Mouse (Mus musculus): ENCODE data around the gene Ndufa3. TPM values are rescaled to one million over a fixed set of nuclear protein-coding genes. Genes with fewer than 3 reads are reported as not detected.

Ndufa3 gene
- polyA plus RNA-seq, 2 experiments: 232 to 527 TPM

GRCm38 (mm10) chr7:3576354-3577124, 40.6 kb upstream of the Ndufa3 start:
- ATAC-seq (ENCODE audit: low FRiP score, low read depth) (no peak), DNase-seq (ENCODE audit: low spot score) (no peak)
- no peaks in the 10 kb centered on the region for H3K4me1 ChIP-seq (ENCODE audit: control insufficient read depth, insufficient read depth, low read length)
- no peak overlapping the region for H3K9ac ChIP-seq (ENCODE audit: low read depth, low read length, severe bottlenecking)
- no peak overlapping the region for H3K4me3 ChIP-seq (replicated peaks; ENCODE audit: low read length)
- WGBS: 89% methylated on average over 5 of the region's 5 CpGs
- H3K27me3 ChIP-seq (ENCODE audit: control insufficient read depth, insufficient read depth, low read length): no peaks in the 10 kb centered on the region
- no peak overlapping the region for H3K4me2 ChIP-seq (replicated peaks; ENCODE audit: low read depth, low read length, severe bottlenecking)
- no peaks in the 10 kb centered on the region for H3K36me3 ChIP-seq (ENCODE audit: control insufficient read depth, insufficient read depth, low read length)
- H3K9me3 ChIP-seq (ENCODE audit: control insufficient read depth, low read length): no peaks in the 10 kb centered on the region
- TF ChIP-seq POLR2A (IDR thresholded peaks at IDR 0.05; ENCODE audit: borderline replicate concordance, extremely low read depth, insufficient read depth, insufficient read length): no peak
- H3K27ac ChIP-seq (replicated peaks; ENCODE audit: low read depth, low read length): no peak overlapping the region

- DNase-seq (ENCODE audit: low spot score) (no peak), ATAC-seq (ENCODE audit: low FRiP score, low read depth) (no peak)
- H3K4me1 ChIP-seq (ENCODE audit: control insufficient read depth, insufficient read depth, low read length): no peaks in the 10 kb centered on the region
- H3K9ac ChIP-seq (ENCODE audit: low read depth, low read length, severe bottlenecking): no peak overlapping the region
- no peaks in the 10 kb centered on the region for H3K36me3 ChIP-seq (ENCODE audit: control insufficient read depth, insufficient read depth, low read length)
- no peak overlapping the region for H3K27ac ChIP-seq (replicated peaks; ENCODE audit: low read depth, low read length)
- H3K9me3 ChIP-seq (ENCODE audit: control insufficient read depth, low read length): no peaks in the 10 kb centered on the region
- H3K27me3 ChIP-seq (ENCODE audit: control insufficient read depth, insufficient read depth, low read length): no peaks in the 10 kb centered on the region
- no peak overlapping the region for H3K4me3 ChIP-seq (replicated peaks; ENCODE audit: low read length)
- H3K4me2 ChIP-seq (replicated peaks; ENCODE audit: low read depth, low read length, severe bottlenecking): no peak overlapping the region
- no peak for TF ChIP-seq POLR2A (IDR thresholded peaks at IDR 0.05; ENCODE audit: borderline replicate concordance, extremely low read depth, insufficient read depth, insufficient read length)
- WGBS: 79% methylated on average over 2 of the region's 2 CpGs
Observed at GRCm38 (mm10) chr7:3578196-3578595, 39.0 kb upstream of the Ndufa3 start.

- H3K27me3 ChIP-seq (ENCODE audit: control insufficient read depth, insufficient read depth, low read length): no peaks in the 10 kb centered on the region
- TF ChIP-seq POLR2A (IDR thresholded peaks at IDR 0.05; ENCODE audit: borderline replicate concordance, extremely low read depth, insufficient read depth, insufficient read length): no peak
- no peaks in the 10 kb centered on the region for H3K9me3 ChIP-seq (ENCODE audit: control insufficient read depth, low read length)
- no peak overlapping the region for H3K9ac ChIP-seq (ENCODE audit: low read depth, low read length, severe bottlenecking)
- DNase-seq (ENCODE audit: low spot score): no peak
- no peak for ATAC-seq (ENCODE audit: low FRiP score, low read depth)
- H3K36me3 ChIP-seq (ENCODE audit: control insufficient read depth, insufficient read depth, low read length): no peaks in the 10 kb centered on the region
- 58% methylated on average over 6 of the region's 6 CpGs for WGBS
- H3K27ac ChIP-seq (replicated peaks; ENCODE audit: low read depth, low read length): no peak overlapping the region
- H3K4me3 ChIP-seq (replicated peaks; ENCODE audit: low read length): no peak overlapping the region
- no peak overlapping the region for H3K4me2 ChIP-seq (replicated peaks; ENCODE audit: low read depth, low read length, severe bottlenecking)
- H3K4me1 ChIP-seq (ENCODE audit: control insufficient read depth, insufficient read depth, low read length): no peaks in the 10 kb centered on the region
Observed at GRCm38 (mm10) chr7:3578952-3579546, 38.1 kb upstream of the Ndufa3 start.

- H3K27me3 ChIP-seq (ENCODE audit: control insufficient read depth, insufficient read depth, low read length): no peaks in the 10 kb centered on the region
Observed at GRCm38 (mm10) chr7:3580029-3580428, 37.1 kb upstream of the Ndufa3 start.

GRCm38 (mm10) chr7:3585763-3586162, 31.4 kb upstream of the Ndufa3 start:
- H3K27me3 ChIP-seq (ENCODE audit: control insufficient read depth, insufficient read depth, low read length): no peaks in the 10 kb centered on the region
- H3K4me3 ChIP-seq (replicated peaks; ENCODE audit: low read length): no peak overlapping the region
- ATAC-seq (ENCODE audit: low FRiP score, low read depth) (no peak), DNase-seq (ENCODE audit: low spot score) (no peak)
- no peaks in the 10 kb centered on the region for H3K4me1 ChIP-seq (ENCODE audit: control insufficient read depth, insufficient read depth, low read length)
- no peak overlapping the region for H3K27ac ChIP-seq (replicated peaks; ENCODE audit: low read depth, low read length)
- H3K36me3 ChIP-seq (ENCODE audit: control insufficient read depth, insufficient read depth, low read length): no peaks in the 10 kb centered on the region
- 11% methylated on average over 6 of the region's 6 CpGs for WGBS
- no peak overlapping the region for H3K4me2 ChIP-seq (replicated peaks; ENCODE audit: low read depth, low read length, severe bottlenecking)
- no peak for TF ChIP-seq POLR2A (IDR thresholded peaks at IDR 0.05; ENCODE audit: borderline replicate concordance, extremely low read depth, insufficient read depth, insufficient read length)
- H3K9ac ChIP-seq (ENCODE audit: low read depth, low read length, severe bottlenecking): no peak overlapping the region
- no peaks in the 10 kb centered on the region for H3K9me3 ChIP-seq (ENCODE audit: control insufficient read depth, low read length)

More at GRCm38 (mm10) chr7:3580029-3580428, 37.1 kb upstream of the Ndufa3 start:
- Histone ChIP-seq H3K4me1 (ENCODE audit: control insufficient read depth, insufficient read depth, low read length) (no peaks in the 10 kb centered on the region), H3K9me3 (ENCODE audit: control insufficient read depth, low read length) (no peaks in the 10 kb centered on the region), H3K4me2 (replicated peaks; ENCODE audit: low read depth, low read length, severe bottlenecking) (no peak overlapping the region), H3K4me3 (replicated peaks; ENCODE audit: low read length) (no peak overlapping the region), H3K36me3 (ENCODE audit: control insufficient read depth, insufficient read depth, low read length) (no peaks in the 10 kb centered on the region), H3K27ac (replicated peaks; ENCODE audit: low read depth, low read length) (no peak overlapping the region), H3K9ac (ENCODE audit: low read depth, low read length, severe bottlenecking) (no peak overlapping the region)
- 26% methylated on average over 2 of the region's 2 CpGs for WGBS
- no peak for ATAC-seq (ENCODE audit: low FRiP score, low read depth)
- no peak for TF ChIP-seq POLR2A (IDR thresholded peaks at IDR 0.05; ENCODE audit: borderline replicate concordance, extremely low read depth, insufficient read depth, insufficient read length)
- DNase-seq (ENCODE audit: low spot score): no peak

All from limb, embryonic 14.5 days (tissue).